Mouse (Mus musculus) midbrain, embryonic 16.5 days (tissue): ENCODE measurements around the gene Nxph3. TPM values are rescaled to one million over a fixed set of nuclear protein-coding genes. Genes with fewer than 3 reads are reported as not detected.

Source experiments
- ATAC-seq: fragments of 200-750 bp; cut with Nextera tagmentation; 2 replicates; pipeline ENCODE4 v1.8.0; 2017; ENCODE audit warnings: moderate TSS enrichment
- H3K27ac ChIP-seq: fragments of 300-500 bp; sonication (generic); 2 replicates; pipeline ENCODE4 v1.5.1; 2014; ENCODE audit warnings: mild to moderate bottlenecking, low read length, mixed read lengths
- H3K27me3 ChIP-seq: fragments of 300-500 bp; sonication (generic); 2 replicates; pipeline ENCODE4 v1.6.1; 2014; ENCODE audit warnings: low read depth, low read length, mixed read lengths; ENCODE audit not compliant: control insufficient read depth, insufficient read depth
- H3K36me3 ChIP-seq: fragments of 300-500 bp; sonication (generic); 2 replicates; pipeline ENCODE4 v1.6.1; 2014; ENCODE audit warnings: mild to moderate bottlenecking, low read length, moderate library complexity, mixed read lengths; ENCODE audit not compliant: control insufficient read depth, insufficient read depth
- H3K4me1 ChIP-seq: fragments of 300-500 bp; sonication (generic); 2 replicates; pipeline ENCODE4 v1.6.1; 2014; ENCODE audit warnings: mild to moderate bottlenecking, low read length, mixed read lengths; ENCODE audit not compliant: control insufficient read depth, insufficient read depth
- H3K4me2 ChIP-seq: fragments of 300-500 bp; sonication (generic); 2 replicates; pipeline ENCODE4 v1.6.1; 2014; ENCODE audit warnings: mild to moderate bottlenecking, low read length, mixed read lengths
- H3K4me3 ChIP-seq: fragments of 300-500 bp; sonication (generic); 2 replicates; pipeline ENCODE4 v1.5.1; 2014; ENCODE audit warnings: low read depth, mild to moderate bottlenecking, low read length, moderate library complexity, mixed read lengths
- H3K9ac ChIP-seq: fragments of 300-500 bp; sonication (generic); 2 replicates; pipeline ENCODE4 v1.6.1; 2014; ENCODE audit warnings: low read depth, low read length, mixed read lengths
- H3K9me3 ChIP-seq: fragments of 300-500 bp; sonication (generic); replicated peaks from 2 replicates; pipeline ENCODE4 v1.6.1; 2014; ENCODE audit warnings: mild to moderate bottlenecking, low read length, mixed read lengths; ENCODE audit not compliant: control insufficient read depth, poor library complexity, severe bottlenecking
- WGBS: fragments of 180-500 bp; shearing (Covaris S2); extraction: QIAGEN DNeasy Blood & Tissue Kit; methylation state at CpG from one replicate; pipeline ENCODE4 v1.1.7; 2014; 5-methylcytosine and 5-hydroxymethylcytosine counted together
- polyA plus RNA-seq: library from polyadenylated mRNA; unstranded; fragments of >200 nt; fragmentation: Nextera tagmentation; extraction: Ambion mirVana; gene quantifications from 2 replicates; pipeline ENCODE4 v1.2.1, GENCODE M21; 2015

Nxph3 gene
- polyA plus RNA-seq, result 3.3 and 4.6 TPM in 2 replicates

DNA sequence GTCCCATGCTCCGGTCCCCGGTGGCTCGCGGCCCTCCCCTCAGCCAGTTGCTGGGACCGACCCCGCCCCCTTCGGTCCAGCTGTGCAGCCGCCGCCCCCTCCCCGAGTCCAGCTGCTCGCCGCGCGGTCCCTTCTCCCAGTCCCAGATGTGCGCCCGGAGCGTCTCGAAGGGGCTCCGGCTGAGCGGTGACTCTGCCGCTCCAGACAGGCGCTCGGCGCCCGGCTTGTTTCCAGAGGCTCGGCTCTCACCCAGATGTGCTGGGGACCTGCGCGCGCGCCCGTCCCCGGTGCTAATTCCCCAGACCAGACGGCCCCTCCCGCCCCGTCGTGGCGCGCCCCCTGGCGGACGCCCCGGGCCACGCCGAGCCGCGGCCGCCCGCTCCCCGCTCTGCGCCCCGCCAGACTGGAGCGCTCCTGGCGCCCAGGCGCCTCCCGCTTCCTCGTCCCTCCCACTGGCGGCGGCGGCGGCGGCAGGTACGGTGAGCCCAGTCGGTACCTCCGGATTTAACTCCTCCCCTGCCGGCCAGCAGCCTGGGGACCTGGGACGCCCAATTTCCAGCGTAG is at the start of gene Nxph3:
Nxph3 (minus strand) TSS at position 273 of the 564 bp plus-strand sequence.
- H3K4me2 ChIP-seq, result peak within 1 kb of the TSS; percentile 96
- peaks cover 12% of the 10 kb centered on the region for H3K27me3 ChIP-seq
- H3K4me3 ChIP-seq, result peak within 1 kb of the TSS; percentile 66
- no peaks in the 10 kb centered on the region for H3K36me3 ChIP-seq
- H3K9ac ChIP-seq, result peak within 1 kb of the TSS; percentile 79
- H3K27ac ChIP-seq, result peak within 1 kb of the TSS; percentile 32
- WGBS, result 0% methylated on average over 36 of the region's 66 CpGs
- H3K9me3 ChIP-seq, result no peaks in the 10 kb centered on the region
- peaks cover 4% of the 10 kb centered on the region for H3K4me1 ChIP-seq
- ATAC-seq, result peak; percentile 43

DNA sequence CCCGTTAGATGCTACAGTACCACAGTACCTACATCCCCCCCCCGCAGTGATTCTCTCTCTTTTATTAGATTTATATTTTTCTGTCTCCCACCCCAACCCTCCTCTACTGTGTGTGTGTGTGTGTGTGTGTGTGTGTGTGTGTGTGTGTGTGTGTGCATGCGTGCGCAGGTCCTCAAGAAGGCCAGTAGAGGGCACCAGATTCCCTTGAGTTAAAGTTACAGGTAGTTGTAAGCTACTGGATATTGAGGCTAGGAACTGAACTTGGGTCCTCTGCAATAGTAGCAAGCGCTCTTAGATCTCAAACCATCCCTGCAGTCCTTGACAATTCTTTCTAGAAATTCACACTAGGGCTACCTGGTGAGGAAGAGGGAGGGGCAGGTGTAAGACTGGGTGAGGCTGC is 49.5 kb upstream of the Nxph3 start:
- Histone ChIP-seq H3K4me2 (no peak overlapping the region), H3K36me3 (no peaks in the 10 kb centered on the region), H3K9ac (no peak overlapping the region), H3K27ac (no peak overlapping the region), H3K4me1 (no peaks in the 10 kb centered on the region), H3K27me3 (no peaks in the 10 kb centered on the region), H3K4me3 (no peak overlapping the region), H3K9me3 (no peaks in the 10 kb centered on the region)
- no peak for ATAC-seq
- WGBS, result 98% methylated on average over 5 of the region's 5 CpGs

DNA sequence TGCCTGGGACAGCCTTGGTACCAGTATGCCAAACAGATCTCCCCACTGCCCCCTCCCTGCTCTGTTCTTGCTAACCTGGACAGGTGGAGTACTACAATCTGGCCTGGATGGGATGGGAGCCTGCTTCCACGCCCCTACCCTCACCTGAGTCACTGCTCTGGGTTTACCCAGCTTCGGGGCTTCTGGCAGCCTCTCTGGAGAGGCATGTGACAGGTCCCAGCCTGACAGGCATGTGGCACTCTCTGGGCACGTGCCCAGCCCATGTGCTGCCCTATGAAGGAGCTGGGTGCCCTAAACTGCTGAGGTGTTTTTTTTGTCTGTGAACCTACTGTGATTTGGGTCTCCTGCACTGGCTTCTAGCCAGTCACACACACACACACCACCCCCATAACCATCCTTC is 46.4 kb upstream of the Nxph3 start:
- Histone ChIP-seq H3K36me3 (no peaks in the 10 kb centered on the region), H3K9me3 (no peaks in the 10 kb centered on the region), H3K27me3 (no peaks in the 10 kb centered on the region), H3K4me2 (no peak overlapping the region), H3K4me3 (no peak overlapping the region), H3K4me1 (no peaks in the 10 kb centered on the region; the same call in 1 of the 2 replicates), H3K27ac (no peak overlapping the region), H3K9ac (no peak overlapping the region)
- ATAC-seq, result no peak
- WGBS, result 64% methylated on average over 3 of the region's 3 CpGs

DNA sequence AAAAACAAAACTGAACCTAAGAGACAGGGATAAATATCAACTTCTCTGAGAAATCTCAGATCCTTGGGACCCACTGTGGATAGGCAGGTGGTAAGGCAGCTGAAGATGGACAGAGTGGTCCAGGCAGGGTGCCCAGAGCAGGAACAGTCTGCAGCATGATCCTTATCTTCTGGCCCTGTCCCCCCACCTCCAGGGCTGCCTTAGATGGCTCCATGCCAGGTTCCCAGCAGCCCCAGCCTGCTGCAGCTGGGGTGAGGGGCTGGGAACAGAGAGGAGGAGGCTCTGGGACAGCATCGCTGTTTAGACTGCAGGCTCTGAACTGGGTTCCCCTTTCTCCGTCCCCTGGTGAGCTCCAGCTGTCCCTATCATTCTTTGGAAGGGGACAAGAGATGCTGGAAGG is 45.4 kb upstream of the Nxph3 start:
- Histone ChIP-seq H3K27me3 (no peaks in the 10 kb centered on the region), H3K4me1 (no peaks in the 10 kb centered on the region; the same call in 1 of the 2 replicates), H3K9ac (no peak overlapping the region), H3K4me2 (no peak overlapping the region), H3K36me3 (no peaks in the 10 kb centered on the region), H3K27ac (no peak overlapping the region), H3K4me3 (no peak overlapping the region), H3K9me3 (no peaks in the 10 kb centered on the region)
- ATAC-seq, result no peak
- 69% methylated on average over 2 of the region's 2 CpGs for WGBS

DNA sequence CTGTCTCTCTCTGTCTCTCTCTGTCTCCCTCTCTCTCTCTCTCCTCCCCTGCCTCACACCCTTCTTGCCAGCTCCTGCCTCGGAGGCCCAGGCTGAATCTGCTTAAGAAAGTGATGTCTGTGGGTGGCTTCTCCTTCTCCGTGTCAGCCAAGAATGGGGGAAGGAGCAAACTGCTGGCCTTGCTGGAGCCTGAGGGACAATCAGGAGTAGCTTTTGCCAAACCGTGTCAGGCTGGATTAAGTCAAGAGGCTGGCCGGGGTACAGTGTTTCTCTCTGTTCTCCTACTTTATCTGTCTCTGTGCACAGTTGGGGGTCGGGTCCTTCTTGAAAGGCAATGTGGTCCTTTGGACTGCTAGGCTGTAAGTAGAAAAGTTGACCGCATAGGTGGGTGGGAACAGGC is 43.3 kb upstream of the Nxph3 start:
- Histone ChIP-seq H3K36me3 (no peaks in the 10 kb centered on the region), H3K27me3 (no peaks in the 10 kb centered on the region), H3K4me2 (no peak overlapping the region), H3K4me1 (no peaks in the 10 kb centered on the region; the same call in 1 of the 2 replicates), H3K9ac (no peak overlapping the region), H3K27ac (no peak overlapping the region), H3K9me3 (0 out of 2 replicates have a peak, but pooled peaks cover under 1% of the 10 kb centered on the region), H3K4me3 (no peak overlapping the region)
- WGBS, result 22% methylated on average over 6 of the region's 6 CpGs
- no peak for ATAC-seq

DNA sequence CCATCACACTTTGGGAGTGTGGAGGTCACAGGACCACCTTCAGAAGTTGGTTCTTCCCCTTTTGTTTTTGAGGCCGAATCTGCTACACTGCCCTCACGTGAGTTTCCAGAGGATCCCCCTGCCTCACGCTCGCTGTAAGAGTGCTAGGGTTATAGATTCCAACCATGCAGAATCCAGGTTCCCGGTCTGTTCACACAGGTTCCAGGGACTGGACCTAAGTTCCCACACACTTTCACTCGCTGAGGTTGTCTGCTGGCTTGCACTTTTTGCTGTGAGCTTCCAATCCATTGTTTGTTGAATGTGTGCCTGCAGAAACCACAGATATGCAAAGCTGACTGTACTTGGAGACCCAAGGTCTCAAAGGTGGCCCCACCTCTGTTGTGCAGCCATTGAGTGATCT is 42.7 kb upstream of the Nxph3 start:
- H3K9me3 ChIP-seq, result 0 out of 2 replicates have a peak, but pooled peaks cover 2% of the 10 kb centered on the region
- H3K27ac ChIP-seq, result no peak overlapping the region
- no peak overlapping the region for H3K4me2 ChIP-seq
- H3K4me1 ChIP-seq, result no peaks in the 10 kb centered on the region; the same call in 1 of the 2 replicates
- no peak for ATAC-seq
- no peaks in the 10 kb centered on the region for H3K36me3 ChIP-seq
- H3K4me3 ChIP-seq, result no peak overlapping the region
- no peak overlapping the region for H3K9ac ChIP-seq
- WGBS, result 84% methylated on average over 6 of the region's 6 CpGs
- H3K27me3 ChIP-seq, result no peaks in the 10 kb centered on the region

DNA sequence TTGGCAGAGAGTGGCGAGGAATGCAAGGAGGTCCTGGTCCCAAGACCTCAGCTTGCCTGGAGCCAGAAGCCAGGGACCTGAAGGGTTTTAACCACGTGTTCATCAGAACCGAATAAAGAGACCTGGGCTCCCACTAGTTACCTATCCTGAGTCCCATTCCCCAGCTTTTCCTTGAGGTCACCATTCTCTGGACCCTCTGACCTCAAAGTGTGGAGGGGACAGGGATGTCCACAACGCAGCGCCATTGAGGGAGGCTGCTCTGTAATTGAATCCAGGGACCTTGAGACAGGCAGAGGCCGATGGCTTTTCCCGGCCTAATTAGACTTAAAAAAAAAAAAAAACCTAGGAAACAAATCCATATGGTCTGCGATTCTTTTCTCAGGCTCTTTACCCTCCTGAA is 40.9 kb upstream of the Nxph3 start:
- WGBS, result 69% methylated on average over 8 of the region's 8 CpGs
- no peak for ATAC-seq
- H3K36me3 ChIP-seq, result no peaks in the 10 kb centered on the region
- 0 out of 2 replicates have a peak, but pooled peaks cover 4% of the 10 kb centered on the region for H3K9me3 ChIP-seq
- H3K27me3 ChIP-seq, result no peaks in the 10 kb centered on the region
- no peak overlapping the region for H3K4me3 ChIP-seq
- H3K27ac ChIP-seq, result no peak overlapping the region
- H3K4me2 ChIP-seq, result no peak overlapping the region
- no peak overlapping the region for H3K9ac ChIP-seq
- no peaks in the 10 kb centered on the region; the same call in 1 of the 2 replicates for H3K4me1 ChIP-seq

DNA sequence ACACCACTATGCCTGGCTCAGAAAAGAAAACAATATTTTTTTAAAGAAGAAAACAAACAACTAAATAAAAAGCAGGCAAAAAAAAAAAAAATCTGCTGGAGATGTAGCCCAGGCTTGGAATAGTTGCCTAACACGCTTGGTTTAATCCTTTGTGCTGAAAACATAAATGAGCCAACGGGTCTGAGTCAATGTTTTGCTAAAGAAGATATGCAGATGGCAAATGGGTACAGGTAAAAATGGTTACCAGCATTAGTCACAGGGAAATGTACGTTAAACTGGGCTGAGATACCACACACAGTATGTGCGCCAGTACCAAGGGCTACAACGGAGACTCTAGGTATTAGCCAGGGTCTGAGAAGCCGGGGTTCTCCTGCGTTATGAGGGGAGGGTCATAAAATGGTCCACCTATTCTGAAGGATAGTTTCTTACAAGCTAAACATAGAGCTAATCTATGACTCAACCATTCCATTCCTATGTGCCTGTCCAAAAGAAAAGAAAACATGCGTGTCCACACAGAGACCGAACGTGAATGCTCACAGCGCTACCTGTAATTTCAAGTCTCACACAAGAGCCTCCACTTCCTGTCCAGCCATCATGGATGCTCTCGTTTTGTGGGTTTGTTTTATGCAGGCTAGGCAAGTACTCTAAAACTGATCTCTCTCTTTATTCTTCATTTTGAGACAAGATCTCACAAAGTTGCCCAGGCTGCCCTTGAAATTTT is 36.1 kb upstream of the Nxph3 start:
- no peak overlapping the region for H3K4me2 ChIP-seq
- H3K27ac ChIP-seq, result no peak overlapping the region
- ATAC-seq, result no peak
- H3K9ac ChIP-seq, result no peak overlapping the region
- H3K36me3 ChIP-seq, result no peaks in the 10 kb centered on the region
- 0 out of 2 replicates have a peak, but pooled peaks cover 4% of the 10 kb centered on the region for H3K9me3 ChIP-seq
- no peaks in the 10 kb centered on the region for H3K4me1 ChIP-seq
- H3K27me3 ChIP-seq, result no peaks in the 10 kb centered on the region; the same call in 1 of the 2 replicates
- no peak overlapping the region for H3K4me3 ChIP-seq
- WGBS, result 88% methylated on average over 12 of the region's 12 CpGs
